ENCODE assay signal across 7 mouse cellular contexts in the genomic region with DNA sequence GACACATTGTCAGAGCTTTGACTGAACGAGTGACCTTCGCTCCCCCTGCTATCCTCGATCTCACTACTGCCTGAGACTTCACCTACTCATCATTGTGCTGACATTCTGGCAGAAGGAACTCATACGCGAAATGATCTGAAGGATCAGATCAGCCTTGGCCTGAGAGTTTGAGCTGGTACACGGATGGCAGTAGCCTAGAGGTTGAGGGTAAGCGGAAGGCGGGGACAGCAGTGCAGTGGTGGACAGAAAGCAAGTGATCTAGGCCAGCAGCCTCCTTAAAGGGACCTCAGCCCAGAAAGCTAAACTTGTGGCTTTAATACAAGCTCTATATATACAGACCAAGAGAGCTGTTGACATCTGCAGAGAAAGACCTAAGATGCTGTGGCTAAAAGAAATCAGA.
DNase-seq lines count a peak whose midpoint lies in the region; TF ChIP-seq lines count a peak whose summit lies in the region.
"Not testable (repeated sequence)": the region's sequence is repeated elsewhere in the genome, so short reads cannot be mapped to it uniquely, and the experiment has no call there.

No protein-coding gene starts in this region.

- H3K36me3 ChIP-seq in liver, adult 2 months (ENCODE audit: control insufficient read depth, insufficient read depth, low read length), result not testable (repeated sequence)

- WGBS in liver, adult 2 months, result 81% methylated on average over 8 of the region's 8 CpGs

- not testable (repeated sequence) for H3K27me3 ChIP-seq in liver, adult 2 months (ENCODE audit: control insufficient read depth, insufficient read depth, low read length)

- TF ChIP-seq CTCF in liver, adult 2 months (IDR thresholded peaks at IDR 0.05; ENCODE audit: low read depth, low read length), result not testable (repeated sequence)

- not testable (repeated sequence) for H3K4me3 ChIP-seq in liver, adult 2 months (ENCODE audit: insufficient read depth, low read depth, low read length)

- not testable (repeated sequence) for TF ChIP-seq POLR2A in liver, adult 2 months (IDR thresholded peaks at IDR 0.05; ENCODE audit: extremely low read depth, insufficient read depth, low read length)

- H3K79me2 ChIP-seq in liver, adult 2 months (ENCODE audit: control insufficient read depth, insufficient read depth, low read length), result not testable (repeated sequence)

- not testable (repeated sequence) for H3K9ac ChIP-seq in liver, adult 2 months (ENCODE audit: low read depth, low read length)

- H3K27ac ChIP-seq in liver, adult 2 months (replicated peaks; ENCODE audit: insufficient read depth, low read depth, low read length), result not testable (repeated sequence)

- peak; percentile 39 to 73 for DNase-seq in adrenal gland, adult (ENCODE audit: inconsistent age in 2 of 2, low spot score in 1 of 2)
- DNase-seq in adrenal gland, adult 2 months, result peak; percentile 57
- peak; percentile 39 for DNase-seq in adrenal gland, adult 8-10 months
- DNase-seq in adrenal gland, postnatal 10 days, result peak; percentile 28
- DNase-seq in adrenal gland, postnatal 14 days, result peak; percentile 29
- peak; percentile 17 to 33 for DNase-seq in adrenal gland, postnatal 36 days
- peak; percentile 14 for DNase-seq in liver, adult 2 months (ENCODE audit: extremely low read depth, low read depth, low spot score)

- H3K4me1 ChIP-seq in liver, adult 2 months (ENCODE audit: control insufficient read depth, insufficient read depth, low read length), result not testable (repeated sequence)
